Mouse (Mus musculus): Measurements from ENCODE around the gene Prkce.

DNA sequence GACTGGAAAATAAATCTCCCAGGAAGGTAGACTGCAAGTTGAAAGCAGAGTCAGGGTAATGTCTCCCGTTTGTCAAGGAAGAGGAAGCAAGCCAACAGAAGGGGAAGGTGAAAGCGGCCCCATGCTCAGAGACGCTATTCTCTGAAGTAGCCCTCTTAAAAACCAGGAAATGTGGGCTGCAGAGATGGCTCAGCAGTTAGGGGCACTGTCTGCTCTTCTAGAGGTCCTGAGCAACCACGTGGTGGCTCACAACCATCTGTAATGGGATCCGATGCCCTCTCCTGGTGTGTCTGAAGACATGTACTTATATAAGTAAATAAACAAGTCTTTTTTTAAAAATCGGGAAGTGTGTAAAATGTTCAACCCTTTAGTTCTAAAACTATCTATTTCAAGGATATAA is 327.3 kb downstream of the Prkce start:
- TF ChIP-seq POLR2A (IDR thresholded peaks at IDR 0.05; ENCODE audit: insufficient read length, low read depth) = no peak
- no peak for TF ChIP-seq MYOD1 (IDR thresholded peaks at IDR 0.05; ENCODE audit: control insufficient read depth in 1 of 3, insufficient read length in 2 of 3, low read depth in 2 of 3)
- TF ChIP-seq TCF12 (IDR thresholded peaks at IDR 0.05; ENCODE audit: insufficient read depth, poor library complexity, severe bottlenecking) = no peak
- TF ChIP-seq E2F4 (IDR thresholded peaks at IDR 0.05; ENCODE audit: insufficient read depth) = no peak
- no peak for TF ChIP-seq MYOG (IDR thresholded peaks at IDR 0.05; ENCODE audit: control insufficient read depth in 1 of 3, insufficient read depth in 1 of 3, insufficient read length in 2 of 3, low read depth in 2 of 3)
- no peak for TF ChIP-seq USF1 (IDR thresholded peaks at IDR 0.05; ENCODE audit: low read depth)
- TF ChIP-seq CEBPB (IDR thresholded peaks at IDR 0.05; ENCODE audit: insufficient read depth, poor library complexity, severe bottlenecking) = no peak
- TF ChIP-seq SRF (IDR thresholded peaks at IDR 0.05; ENCODE audit: control insufficient read depth, insufficient read length, low read depth) = no peak
- no peak for TF ChIP-seq POLR2AphosphoS2 (IDR thresholded peaks at IDR 0.05; ENCODE audit: insufficient read length, low read depth)
- no peak for TF ChIP-seq TCF3 (IDR thresholded peaks at IDR 0.05; ENCODE audit: insufficient read length, low read depth)
